Mouse (Mus musculus): ENCODE results near the gene Nfib. TPM values are rescaled to one million over a fixed set of nuclear protein-coding genes. Genes with fewer than 3 reads are reported as not detected.

Nfib gene
- polyA plus RNA-seq, 1 experiment = 44.5 TPM

- H3K27ac ChIP-seq (replicated peaks; ENCODE audit: low read depth, low read length) = 0 out of 2 replicates have a peak overlapping the region, but pooled peaks have one; percentile 26
- peaks cover 29% of the 10 kb centered on the region for H3K4me1 ChIP-seq (ENCODE audit: control insufficient read depth, insufficient read depth, insufficient read length, low read length)
- H3K4me3 ChIP-seq (ENCODE audit: insufficient read depth, low read depth, low read length) = no peak overlapping the region
These were observed 212.2 kb downstream of the Nfib start for GRCm38 (mm10) chr4:82493363-82493762.

DNA sequence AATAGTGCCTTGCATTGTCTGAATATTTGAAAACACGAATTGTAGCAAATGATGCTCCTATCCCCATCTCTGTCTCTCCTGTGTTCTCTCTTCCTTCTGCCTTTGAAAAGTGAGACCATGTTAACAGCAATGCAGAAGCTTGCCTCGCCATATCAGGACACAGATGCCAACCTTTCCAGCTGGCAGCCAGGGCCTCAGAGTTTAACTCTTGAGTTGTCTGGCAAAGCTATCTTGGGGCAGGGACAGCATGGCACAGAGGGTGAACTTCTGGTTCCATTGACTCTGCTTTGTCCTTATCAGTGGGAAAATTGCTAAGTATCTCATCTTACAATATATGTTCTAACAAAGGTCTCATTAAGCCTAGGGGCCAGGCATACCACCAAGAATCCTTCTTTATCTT is 212.8 kb downstream of the Nfib start:
- peaks cover 22% of the 10 kb centered on the region for H3K4me1 ChIP-seq (ENCODE audit: control insufficient read depth, insufficient read depth, insufficient read length, low read length)

DNA sequence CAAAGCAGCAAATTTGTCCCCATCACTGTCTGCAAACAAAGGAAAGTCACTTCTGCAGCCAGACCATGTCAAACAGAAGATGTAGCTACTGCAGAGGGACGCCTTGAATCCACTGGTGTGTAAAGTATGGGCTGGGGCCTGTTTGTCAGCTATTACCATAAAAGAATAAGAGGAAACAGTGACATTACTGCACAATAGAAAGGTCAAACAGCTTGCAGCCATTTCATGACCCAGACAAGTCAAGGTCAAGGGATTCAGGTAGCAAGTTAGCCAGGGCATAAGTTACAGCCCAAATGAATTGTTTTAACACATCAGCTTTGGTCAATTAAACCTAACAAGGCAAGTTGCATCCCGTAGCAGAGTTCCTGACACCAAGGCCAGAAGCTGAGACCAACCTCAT is 215.6 kb downstream of the Nfib start:
- H3K27ac ChIP-seq (replicated peaks; ENCODE audit: low read depth, low read length) = peak overlapping the region; percentile 58
- no peak overlapping the region for H3K4me3 ChIP-seq (ENCODE audit: insufficient read depth, low read depth, low read length)
- peaks cover 24% of the 10 kb centered on the region for H3K4me1 ChIP-seq (ENCODE audit: control insufficient read depth, insufficient read depth, insufficient read length, low read length)

More for the DNA sequence above, 212.8 kb downstream of the Nfib start:
- Histone ChIP-seq H3K27ac (replicated peaks; ENCODE audit: low read depth, low read length) (0 out of 2 replicates have a peak overlapping the region, but pooled peaks have one; percentile 10), H3K4me3 (ENCODE audit: insufficient read depth, low read depth, low read length) (no peak overlapping the region)

DNA sequence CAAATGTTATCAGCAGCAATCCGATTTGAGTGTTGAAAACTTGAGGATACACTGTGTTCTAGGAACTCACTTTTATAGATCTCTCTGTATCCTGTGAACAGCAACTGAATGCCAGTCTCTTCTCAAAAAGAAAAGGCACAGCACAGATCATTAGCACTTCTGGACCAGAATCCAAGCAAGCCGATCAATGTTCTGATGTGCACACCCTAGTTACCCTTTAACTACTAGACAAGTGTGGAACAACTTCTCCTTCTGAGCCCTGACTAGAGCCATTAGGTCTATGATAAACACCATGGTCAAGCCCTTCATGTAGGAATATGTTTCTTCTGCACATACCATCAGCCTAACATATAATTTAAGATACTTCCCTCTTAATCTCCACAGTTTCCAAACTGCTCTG is 219.6 kb downstream of the Nfib start:
- Histone ChIP-seq H3K27ac (replicated peaks; ENCODE audit: low read depth, low read length) (no peak overlapping the region; the same call in 1 of the 2 replicates), H3K4me1 (ENCODE audit: control insufficient read depth, insufficient read depth, insufficient read length, low read length) (peaks cover 18% of the 10 kb centered on the region), H3K4me3 (ENCODE audit: insufficient read depth, low read depth, low read length) (no peak overlapping the region)

- H3K4me3 ChIP-seq (ENCODE audit: insufficient read depth, low read depth, low read length) = no peak overlapping the region
These were observed 221.7 kb downstream of the Nfib start for GRCm38 (mm10) chr4:82483871-82484270.

GRCm38 (mm10) chr4:82483298-82483697 is 222.3 kb downstream of the Nfib start:
- no peak overlapping the region for H3K4me3 ChIP-seq (ENCODE audit: insufficient read depth, low read depth, low read length)
- peak overlapping the region; percentile 63 for H3K27ac ChIP-seq (replicated peaks; ENCODE audit: low read depth, low read length)
- H3K4me1 ChIP-seq (ENCODE audit: control insufficient read depth, insufficient read depth, insufficient read length, low read length) = peaks cover 20% of the 10 kb centered on the region

More at GRCm38 (mm10) chr4:82483871-82484270, 221.7 kb downstream of the Nfib start:
- Histone ChIP-seq H3K4me1 (ENCODE audit: control insufficient read depth, insufficient read depth, insufficient read length, low read length) (peaks cover 16% of the 10 kb centered on the region), H3K27ac (replicated peaks; ENCODE audit: low read depth, low read length) (peak overlapping the region; percentile 61)

DNA sequence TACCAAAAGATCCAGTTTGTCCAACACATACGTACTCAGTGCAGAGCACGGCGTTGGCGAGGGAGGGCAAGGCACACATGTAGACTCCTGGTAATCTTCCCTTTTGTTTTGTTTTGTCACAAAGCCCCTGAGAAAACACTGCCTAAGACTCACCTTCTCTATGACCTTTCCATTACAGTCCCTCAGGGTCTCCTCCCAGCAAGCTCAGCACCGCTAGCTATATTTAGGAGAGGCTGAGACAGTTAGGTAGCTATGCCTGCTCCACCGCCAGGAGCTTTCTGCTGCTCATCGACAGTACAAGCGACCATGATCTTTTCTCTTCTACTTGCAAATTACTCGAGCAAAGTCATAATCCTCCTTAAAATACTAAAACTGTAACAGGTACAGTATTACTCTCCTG is 224.9 kb downstream of the Nfib start:
- Histone ChIP-seq H3K4me3 (ENCODE audit: insufficient read depth, low read depth, low read length) (no peak overlapping the region), H3K27ac (replicated peaks; ENCODE audit: low read depth, low read length) (no peak overlapping the region), H3K4me1 (ENCODE audit: control insufficient read depth, insufficient read depth, insufficient read length, low read length) (peaks cover 17% of the 10 kb centered on the region)

- Histone ChIP-seq H3K4me3 (ENCODE audit: insufficient read depth, low read depth, low read length) (no peak overlapping the region), H3K4me1 (ENCODE audit: control insufficient read depth, insufficient read depth, insufficient read length, low read length) (peaks cover 13% of the 10 kb centered on the region), H3K27ac (replicated peaks; ENCODE audit: low read depth, low read length) (no peak overlapping the region)
These were observed 226.2 kb downstream of the Nfib start for GRCm38 (mm10) chr4:82479394-82479793.

GRCm38 (mm10) chr4:82477742-82478141 is 227.8 kb downstream of the Nfib start:
- H3K27ac ChIP-seq (replicated peaks; ENCODE audit: low read depth, low read length) = no peak overlapping the region
- H3K4me1 ChIP-seq (ENCODE audit: control insufficient read depth, insufficient read depth, insufficient read length, low read length) = peaks cover 13% of the 10 kb centered on the region
- no peak overlapping the region for H3K4me3 ChIP-seq (ENCODE audit: insufficient read depth, low read depth, low read length)

GRCm38 (mm10) chr4:82476411-82476810 is 229.1 kb downstream of the Nfib start:
- Histone ChIP-seq H3K4me3 (ENCODE audit: insufficient read depth, low read depth, low read length) (no peak overlapping the region), H3K4me1 (ENCODE audit: control insufficient read depth, insufficient read depth, insufficient read length, low read length) (peaks cover 10% of the 10 kb centered on the region), H3K27ac (replicated peaks; ENCODE audit: low read depth, low read length) (no peak overlapping the region)

- peaks cover 22% of the 10 kb centered on the region for H3K4me1 ChIP-seq (ENCODE audit: control insufficient read depth, insufficient read depth, insufficient read length, low read length)
- no peak overlapping the region for H3K4me3 ChIP-seq (ENCODE audit: insufficient read depth, low read depth, low read length)
- no peak overlapping the region for H3K27ac ChIP-seq (replicated peaks; ENCODE audit: low read depth, low read length)
These were observed 231.2 kb downstream of the Nfib start for GRCm38 (mm10) chr4:82474334-82474733.

GRCm38 (mm10) chr4:82470938-82471320 is 234.6 kb downstream of the Nfib start:
- peak overlapping the region; percentile 8 for H3K27ac ChIP-seq (replicated peaks; ENCODE audit: low read depth, low read length)
- H3K4me1 ChIP-seq (ENCODE audit: control insufficient read depth, insufficient read depth, insufficient read length, low read length) = peaks cover 31% of the 10 kb centered on the region
- H3K4me3 ChIP-seq (ENCODE audit: insufficient read depth, low read depth, low read length) = no peak overlapping the region

DNA sequence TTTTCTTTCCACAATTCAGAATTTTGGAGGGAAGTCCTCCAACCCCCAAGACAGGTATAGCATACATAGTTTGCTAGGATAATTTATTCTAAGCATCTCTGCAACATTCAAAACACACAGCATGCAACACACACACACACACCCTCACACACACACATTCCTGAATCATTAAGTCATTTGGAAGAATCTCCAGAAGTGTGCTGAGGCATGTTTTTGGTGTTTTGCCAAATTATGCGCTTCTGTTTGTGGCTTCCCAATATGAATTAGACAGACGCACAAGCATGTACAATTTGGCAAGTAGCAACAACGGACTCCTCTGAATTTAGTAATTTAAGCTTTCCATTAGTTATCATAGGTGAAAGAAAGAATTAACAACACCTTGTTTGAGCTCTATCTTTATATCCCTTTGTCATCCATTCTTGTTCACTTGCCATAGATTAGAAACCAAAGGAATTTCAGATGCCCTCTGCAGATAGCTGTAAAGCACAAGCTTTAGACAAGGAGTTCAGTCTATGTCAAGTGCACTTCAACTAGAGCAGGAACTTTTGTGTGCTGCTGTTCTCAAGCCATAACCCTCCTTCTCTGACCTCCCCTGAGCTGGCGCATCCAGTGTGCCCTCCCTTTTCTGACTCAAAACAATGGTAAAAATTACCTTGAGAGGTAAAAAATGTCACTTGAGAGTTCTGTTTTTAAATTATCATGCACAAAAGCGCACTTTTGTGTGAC is 235.2 kb downstream of the Nfib start:
- H3K4me3 ChIP-seq (ENCODE audit: insufficient read depth, low read depth, low read length) = no peak overlapping the region
- peaks cover 34% of the 10 kb centered on the region for H3K4me1 ChIP-seq (ENCODE audit: control insufficient read depth, insufficient read depth, insufficient read length, low read length)
- H3K27ac ChIP-seq (replicated peaks; ENCODE audit: low read depth, low read length) = no peak overlapping the region; the same call in 1 of the 2 replicates

DNA sequence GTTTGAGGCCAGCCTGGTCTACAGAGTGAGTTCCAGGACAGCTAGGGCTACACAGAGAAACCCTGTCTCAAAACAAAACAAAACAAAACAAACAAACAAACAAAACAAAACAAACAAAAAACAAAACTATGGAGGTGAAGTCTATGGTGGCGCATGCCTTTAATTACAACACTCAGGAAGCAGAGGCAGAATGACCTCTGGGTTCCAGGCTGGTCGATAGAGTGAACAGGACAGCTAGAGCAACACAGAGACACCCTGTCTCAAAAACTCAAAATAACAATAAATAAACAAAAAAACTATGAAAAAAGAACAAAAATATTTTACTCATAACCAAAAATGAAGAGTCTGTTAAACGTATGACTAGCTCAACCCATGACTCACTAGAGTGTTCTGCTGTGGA is 236.6 kb downstream of the Nfib start:
- H3K4me3 ChIP-seq (ENCODE audit: insufficient read depth, low read depth, low read length) = no peak overlapping the region
- 0 out of 2 replicates have a peak overlapping the region, but pooled peaks have one; percentile 68 for H3K27ac ChIP-seq (replicated peaks; ENCODE audit: low read depth, low read length)
- peaks cover 41% of the 10 kb centered on the region for H3K4me1 ChIP-seq (ENCODE audit: control insufficient read depth, insufficient read depth, insufficient read length, low read length)

DNA sequence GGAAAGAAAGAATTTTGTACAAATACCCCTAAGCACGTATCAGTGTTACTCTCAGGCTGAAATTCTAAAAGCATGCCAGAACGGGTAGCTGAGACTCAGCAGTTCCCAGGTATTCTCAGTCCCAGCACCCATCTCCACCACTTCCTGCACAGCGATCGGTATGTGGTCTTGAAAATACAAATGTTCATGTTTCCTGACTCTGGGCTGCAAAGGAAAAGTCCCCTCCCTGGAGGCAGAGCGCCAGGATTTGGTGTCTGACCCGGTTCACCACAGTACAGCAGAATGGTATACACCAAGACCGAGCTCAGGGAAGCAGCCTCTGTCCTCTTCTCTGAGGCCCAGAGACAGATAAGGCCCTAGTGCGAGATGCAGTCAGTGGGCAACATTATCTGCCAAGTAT is 238.8 kb downstream of the Nfib start:
- H3K4me3 ChIP-seq (ENCODE audit: insufficient read depth, low read depth, low read length) = no peak overlapping the region
- peak overlapping the region; percentile 61 for H3K27ac ChIP-seq (replicated peaks; ENCODE audit: low read depth, low read length)
- H3K4me1 ChIP-seq (ENCODE audit: control insufficient read depth, insufficient read depth, insufficient read length, low read length) = peaks cover 44% of the 10 kb centered on the region

- Histone ChIP-seq H3K27ac (replicated peaks; ENCODE audit: low read depth, low read length) (peak overlapping the region; percentile 61), H3K4me1 (ENCODE audit: control insufficient read depth, insufficient read depth, insufficient read length, low read length) (peaks cover 42% of the 10 kb centered on the region), H3K4me3 (ENCODE audit: insufficient read depth, low read depth, low read length) (no peak overlapping the region)
These were observed 239.4 kb downstream of the Nfib start for GRCm38 (mm10) chr4:82466144-82466543.
